Mouse (Mus musculus) thymus, adult 2 months (tissue): Measurements from ENCODE around the gene Stk38l.

Experiments
- CTCF ChIP-seq: fragments of 200-500 bp; IDR thresholded peaks from 2 replicates; pipeline ENCODE4 v1.5.1; 2012; ENCODE audit warnings: mild to moderate bottlenecking, control low read depth, low read length, moderate library complexity, borderline replicate concordance; ENCODE audit not compliant: control insufficient read depth, poor library complexity, insufficient read depth; ENCODE audit errors: extremely low read depth
- POLR2A ChIP-seq: fragments of 200-500 bp; IDR thresholded peaks from 2 replicates; pipeline ENCODE4 v1.6.1; 2012; ENCODE audit warnings: mild to moderate bottlenecking, low read length, control low read depth, moderate library complexity; ENCODE audit not compliant: control insufficient read depth, poor library complexity, insufficient read depth; ENCODE audit errors: extremely low read depth

GRCm38 (mm10) chr6:146719606-146720005 lies 5.2 kb upstream of the Stk38l start:
- TF ChIP-seq CTCF: no peak
- TF ChIP-seq POLR2A: no peak
